Mouse (Mus musculus) kidney, postnatal 14 days (tissue): Measurements from ENCODE around the gene Hps5.
"Not testable (repeated sequence)": the region's sequence is repeated elsewhere in the genome, so short reads cannot be mapped to it uniquely, and the experiment has no call there.

Experiments used
- DNase-seq: peaks from one replicate; pipeline ENCODE4 v3.0.0; 2022; ENCODE audit warnings: mixed read lengths

Hps5 gene

DNA sequence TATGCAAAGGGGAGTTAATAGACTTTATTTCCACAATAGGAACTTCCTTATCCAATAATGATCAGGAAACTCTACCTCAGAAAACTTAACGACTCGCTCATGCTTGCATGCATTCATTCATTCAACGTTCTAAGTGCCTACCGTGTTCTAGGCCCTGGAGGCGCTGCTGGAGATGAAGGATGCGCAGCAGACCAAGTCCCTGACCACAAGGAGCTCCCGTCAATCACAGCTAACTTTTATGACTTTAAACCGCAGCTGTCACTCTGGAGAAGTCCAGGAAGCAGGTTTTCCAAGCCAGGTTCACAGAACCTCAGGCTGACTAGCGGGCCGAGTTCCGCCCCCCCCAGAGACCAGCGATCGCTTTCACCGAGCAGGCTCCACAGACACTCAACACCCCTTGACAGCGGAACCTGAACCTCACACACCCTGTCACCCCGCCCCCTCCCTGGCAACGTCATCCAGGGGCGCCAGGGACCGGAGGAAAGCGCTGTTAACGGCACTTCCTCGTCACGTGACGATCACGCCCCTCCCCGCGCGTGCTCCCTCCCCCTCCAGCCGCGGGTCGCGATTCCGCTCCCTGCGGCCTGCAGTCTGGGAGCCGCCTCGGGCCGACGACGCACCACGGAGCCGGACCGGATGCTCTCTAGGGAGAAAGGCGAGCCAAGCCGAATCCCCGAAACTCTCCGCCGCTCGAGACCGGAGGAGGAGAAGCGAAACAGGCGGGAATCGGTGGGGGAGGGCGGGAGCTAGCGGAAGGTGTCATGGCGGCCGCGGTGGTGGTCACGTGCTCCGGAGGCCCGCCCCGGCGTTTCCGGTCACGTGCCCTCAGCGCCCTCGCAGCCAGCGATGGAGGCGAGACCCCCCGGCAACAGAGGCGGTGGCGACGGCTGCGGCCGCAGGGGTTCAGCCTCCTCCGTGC, at the start of gene Hps5, which contains the start of gene Gtf2h1:
Gene Hps5 (minus strand): TSS at position 778 of the 919 bp plus-strand sequence.
Gene Gtf2h1 (plus strand): TSS at position 817 of the 919 bp plus-strand sequence.
- DNase-seq = peak; percentile 98

DNA sequence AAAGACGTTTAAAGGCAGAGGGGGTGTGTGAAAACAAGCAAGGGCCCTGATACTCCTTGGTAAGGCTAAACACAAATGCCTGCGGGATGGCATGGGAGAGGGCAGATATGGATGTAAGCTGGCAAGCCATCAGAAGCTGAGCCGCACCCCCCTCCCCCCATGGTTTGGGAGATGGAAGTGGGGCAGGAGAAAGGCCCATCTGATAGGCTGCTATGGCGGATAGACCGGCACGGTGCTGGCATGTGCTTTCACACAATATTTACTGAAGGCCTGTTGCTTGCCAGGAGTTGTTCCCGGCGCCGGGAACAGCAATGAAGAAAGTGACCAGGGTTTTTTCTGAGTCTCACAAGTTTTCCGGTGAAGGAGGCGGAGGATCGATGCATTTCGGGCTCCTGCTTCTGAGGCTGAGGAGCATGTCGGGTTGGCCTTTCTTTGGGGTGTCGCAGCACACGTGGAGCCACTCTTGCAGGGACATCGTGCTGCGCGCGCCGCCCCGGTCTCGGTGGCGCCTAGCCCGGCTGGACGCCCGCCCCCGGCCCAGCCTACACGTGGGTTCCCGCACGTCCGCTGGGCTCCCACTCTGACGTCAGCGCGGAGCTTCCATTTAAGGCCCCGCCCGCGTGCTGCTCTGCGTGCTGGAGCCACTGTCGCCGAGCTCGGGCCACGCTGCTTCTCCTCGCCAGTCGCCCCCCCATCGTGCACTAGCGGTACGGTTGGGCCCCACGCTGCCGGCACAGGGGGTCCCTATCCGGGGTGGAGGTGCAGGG, 49.5 kb upstream of the Hps5 start:
- peak; percentile 97 for DNase-seq

DNA sequence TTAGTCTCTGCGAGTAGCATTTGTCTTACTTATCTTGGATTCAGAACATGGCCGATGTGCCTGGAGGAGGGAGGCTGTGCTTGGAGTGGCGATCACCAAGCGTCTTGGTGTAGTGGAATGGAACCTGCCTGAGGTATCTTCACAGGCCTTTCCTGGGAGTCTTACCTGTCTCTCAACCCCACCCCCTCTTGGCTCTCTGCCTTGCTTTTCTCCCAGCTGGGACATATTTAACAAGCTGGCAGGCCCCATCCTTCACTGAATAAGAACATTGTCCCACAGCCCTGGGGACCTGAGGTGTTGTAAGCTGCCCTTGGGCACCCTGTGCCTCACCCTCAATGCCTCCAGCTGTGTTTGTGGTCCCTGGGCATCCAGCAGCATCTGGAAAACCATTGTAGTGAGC, 47.7 kb upstream of the Hps5 start:
- no peak for DNase-seq

DNA sequence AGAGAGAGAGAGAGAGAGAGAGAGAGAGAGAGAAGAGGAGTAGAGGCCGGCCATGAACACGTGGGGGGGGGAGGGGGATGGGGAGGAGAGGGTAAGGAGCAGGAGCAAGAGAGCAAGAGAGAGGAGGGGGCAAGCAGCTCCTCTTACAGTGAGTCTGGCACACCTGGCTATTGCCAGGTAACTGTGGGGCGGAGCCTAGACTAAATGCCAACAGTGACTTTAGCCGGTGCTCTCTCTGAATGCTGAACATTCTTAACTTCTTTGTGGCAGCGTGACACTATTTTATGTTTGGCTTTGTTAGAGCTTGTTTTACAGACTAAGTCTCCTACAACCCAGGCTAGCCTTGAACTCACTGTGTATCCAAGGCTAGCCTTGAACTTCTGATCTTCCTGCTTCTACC, 46.4 kb upstream of the Hps5 start:
- peak; percentile 37 for DNase-seq

DNA sequence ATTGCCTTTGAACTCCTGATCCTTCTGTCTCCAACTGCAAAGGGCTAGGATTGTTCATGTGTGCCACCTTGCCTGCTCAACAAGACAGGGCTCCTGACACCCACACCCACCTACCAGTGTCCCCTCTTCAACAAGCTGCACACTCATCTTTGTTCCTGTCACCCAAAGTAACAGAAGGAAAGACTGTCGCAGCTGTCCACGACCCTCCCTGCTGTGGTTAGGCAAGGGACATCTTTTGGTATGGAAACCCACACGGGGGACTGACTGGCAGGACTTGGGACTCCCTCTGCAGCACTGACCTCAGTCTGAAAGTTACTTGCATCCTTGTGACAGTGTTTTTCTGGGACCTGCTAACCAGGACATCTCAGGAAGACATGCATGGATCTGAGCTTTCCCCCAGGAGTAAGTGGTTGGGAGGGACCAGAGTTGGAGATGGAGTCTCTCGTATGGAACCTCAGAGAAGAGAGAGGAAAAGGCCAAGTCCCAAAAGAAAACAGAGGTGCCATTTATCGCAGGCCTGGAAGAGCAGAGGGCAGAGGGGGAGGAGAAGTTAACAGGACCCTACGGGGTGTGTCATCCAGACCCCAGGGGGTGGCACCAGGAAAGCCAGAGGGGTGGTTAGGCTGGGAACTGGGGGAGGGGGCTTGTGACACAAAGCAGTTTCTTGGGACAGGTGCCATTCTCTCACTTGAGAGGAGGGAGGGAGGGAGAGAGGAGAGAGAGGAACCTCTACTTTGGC, 45.1 kb upstream of the Hps5 start, which contains the start of gene Ldha:
Gene Ldha (plus strand): TSS at position 689 of the 739 bp plus-strand sequence.
- no peak for DNase-seq

DNA sequence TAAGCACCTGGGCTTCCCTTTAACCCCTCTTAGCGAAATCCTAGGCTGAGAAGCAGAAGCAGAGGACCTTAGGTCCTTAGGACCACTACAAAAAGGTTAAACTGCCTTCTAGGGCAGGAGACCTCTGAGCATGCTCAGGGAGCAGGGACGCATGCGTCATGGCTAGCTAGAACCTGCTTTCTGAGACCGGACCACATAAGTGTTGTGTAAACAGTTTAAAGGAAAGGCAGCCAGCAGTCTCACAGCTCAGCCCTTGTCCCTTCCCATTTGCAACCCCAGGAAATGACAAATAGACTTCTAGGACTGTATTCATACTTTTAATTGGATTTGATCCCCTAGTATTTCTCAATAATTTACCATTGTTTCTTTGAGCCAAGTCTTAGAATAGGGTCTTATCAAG, 44.5 kb upstream of the Hps5 start:
- DNase-seq = peak; percentile 34

DNA sequence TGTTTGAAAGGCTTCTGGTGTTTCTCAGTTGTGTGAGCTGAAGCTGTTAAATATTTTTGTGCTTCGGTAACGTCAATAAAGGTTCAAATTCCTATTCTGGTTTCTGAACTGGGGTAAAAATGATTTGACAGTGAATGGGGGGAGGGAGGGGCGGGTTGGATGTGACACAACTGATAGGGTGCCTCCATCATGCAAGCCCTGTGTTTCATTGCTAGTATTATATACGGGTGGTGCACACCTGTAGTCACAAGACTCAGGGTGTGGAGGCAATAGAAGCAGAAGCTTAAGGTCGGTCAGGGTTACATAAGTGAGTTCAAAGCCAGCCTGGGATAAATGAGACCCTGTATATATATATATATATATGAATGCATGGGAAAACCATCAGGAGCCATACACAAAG, 44.0 kb upstream of the Hps5 start:
- DNase-seq = no peak

DNA sequence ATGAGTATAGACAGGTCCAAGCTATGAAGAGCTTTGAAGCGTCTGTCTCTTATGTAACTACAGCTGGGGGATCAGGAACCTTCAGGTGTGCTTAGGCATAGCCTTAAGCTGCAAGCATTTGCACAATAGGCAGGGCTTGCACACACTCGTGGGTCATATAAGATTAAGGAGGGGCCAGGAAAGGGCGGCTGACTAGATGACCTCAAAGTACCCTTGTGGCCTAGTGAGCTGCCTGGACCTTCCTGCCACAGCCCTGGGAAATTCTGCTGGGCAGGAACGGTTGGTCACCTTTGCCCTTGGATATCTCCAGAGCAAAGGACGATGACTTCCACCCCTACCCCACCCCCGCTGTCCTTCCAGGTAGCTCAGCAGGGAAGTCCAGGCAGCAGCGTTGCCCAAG, 43.6 kb upstream of the Hps5 start:
- DNase-seq = peak; percentile 77

DNA sequence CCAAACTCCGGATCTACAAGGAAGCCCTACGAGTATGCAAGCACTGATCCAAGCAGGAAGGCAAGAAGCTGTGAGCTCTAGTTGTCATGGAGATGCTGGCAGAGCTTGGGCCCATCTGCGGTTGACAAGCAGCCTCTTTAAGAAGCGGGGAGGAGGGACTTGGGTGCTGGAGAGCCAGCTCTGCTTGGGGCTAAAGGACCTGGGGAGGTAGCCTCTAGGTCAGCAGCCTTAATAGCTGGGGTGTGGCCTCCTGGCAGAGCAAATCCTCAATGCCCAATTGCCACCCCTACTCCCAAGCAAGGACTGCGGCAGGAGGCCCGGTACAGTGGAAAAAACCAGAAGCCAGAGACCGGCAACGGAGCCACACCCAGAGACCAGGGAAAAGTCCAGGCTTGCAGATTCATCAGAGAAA, 43.0 kb upstream of the Hps5 start:
- DNase-seq = peak; percentile 87

DNA sequence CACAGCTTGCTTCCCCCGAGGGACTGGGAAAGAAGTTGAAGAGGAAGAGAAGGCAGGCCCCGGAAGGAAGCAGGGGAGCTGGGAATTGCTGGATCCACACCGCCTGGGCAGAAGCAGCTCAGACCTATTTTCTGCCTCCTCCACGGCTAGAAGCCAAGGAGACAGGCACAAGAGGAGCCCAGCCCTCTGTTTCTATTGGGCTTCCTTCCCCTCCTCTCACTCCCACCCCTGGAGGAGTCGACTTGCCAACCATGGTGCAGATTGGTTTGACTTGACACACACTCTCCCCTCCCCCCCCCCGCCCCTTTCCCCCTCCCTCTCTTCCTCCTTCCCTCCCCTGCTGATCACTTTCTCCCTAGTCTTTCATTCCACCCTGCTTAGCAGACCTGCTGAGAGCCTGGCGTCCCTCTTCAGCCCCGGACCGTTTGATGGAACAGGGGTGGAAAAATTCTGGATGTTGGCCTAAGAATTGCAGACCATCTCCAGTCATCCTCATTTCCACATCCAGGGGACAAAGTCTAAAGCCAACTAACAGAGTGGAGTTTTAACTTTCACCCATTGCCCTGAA, 42.3 kb upstream of the Hps5 start:
- peak; percentile 67 for DNase-seq

DNA sequence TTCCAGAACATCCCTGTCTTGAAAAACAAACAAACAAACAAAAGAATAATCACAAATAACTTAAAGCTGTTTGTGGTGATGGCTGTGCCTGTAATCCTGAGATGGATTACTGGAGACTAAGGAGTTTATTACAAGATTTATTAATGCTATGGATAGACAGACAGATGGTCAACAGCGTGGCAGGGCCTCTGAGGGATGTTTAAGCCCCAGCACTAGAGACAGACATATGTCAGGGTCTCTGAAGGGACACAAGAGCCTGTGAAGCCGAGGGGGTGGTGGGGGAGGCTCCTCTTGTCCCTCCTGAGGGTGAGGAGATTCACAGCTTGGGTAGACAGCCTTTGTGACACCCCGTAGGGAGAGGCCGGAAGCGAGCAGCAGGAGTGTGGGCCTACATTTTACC, 41.2 kb upstream of the Hps5 start:
- DNase-seq = no peak

DNA sequence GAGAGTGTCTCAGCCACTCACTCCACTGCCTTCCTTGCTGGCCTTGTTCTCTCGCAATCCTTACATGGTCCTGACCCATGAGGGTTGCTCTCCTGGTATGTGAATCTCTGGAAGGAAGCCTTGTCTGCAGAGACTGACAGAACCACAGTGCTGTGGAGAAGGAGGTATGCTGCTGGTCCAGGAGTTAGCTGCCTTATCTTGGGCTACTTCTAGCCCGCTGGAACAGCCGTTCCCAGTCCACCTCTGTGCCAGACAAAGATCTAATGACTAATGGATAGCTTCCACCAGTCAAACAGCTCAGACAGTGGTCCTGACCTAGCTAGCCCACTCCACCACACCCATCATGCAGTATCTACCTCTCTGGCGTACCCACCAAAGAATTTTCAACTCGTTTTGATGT, 40.5 kb upstream of the Hps5 start:
- no peak for DNase-seq

DNA sequence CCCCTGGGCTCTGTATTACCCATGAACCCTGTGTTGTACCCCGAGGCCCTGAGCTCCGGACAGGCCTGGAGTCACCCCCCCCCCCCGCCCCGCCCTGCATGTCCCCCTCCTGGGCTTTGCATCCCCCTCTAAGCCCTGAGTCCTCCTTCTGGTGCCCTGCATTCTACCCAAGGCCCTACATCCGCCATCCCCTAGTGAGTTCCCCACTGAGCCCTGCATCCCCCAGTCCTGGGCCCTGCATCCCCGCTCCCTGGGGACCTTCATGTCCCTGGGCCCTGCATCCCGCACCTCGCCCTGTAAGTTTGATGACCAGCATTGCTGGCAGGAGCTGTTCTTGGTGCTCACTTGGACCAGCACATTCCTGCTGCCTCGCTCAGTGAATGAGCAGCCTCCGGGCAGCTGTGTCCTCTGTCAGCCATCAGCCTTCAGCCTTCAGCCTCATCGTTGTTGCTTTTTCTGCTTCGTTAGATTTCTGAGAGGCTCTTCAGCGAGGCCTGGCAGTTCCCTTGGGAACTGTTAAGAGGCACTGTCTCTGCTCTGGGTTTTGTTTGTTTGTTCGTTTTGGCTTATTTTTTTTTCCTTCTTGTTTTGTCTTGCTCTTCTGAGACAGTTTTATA, 39.2 kb upstream of the Hps5 start:
- DNase-seq = peak; percentile 48

DNA sequence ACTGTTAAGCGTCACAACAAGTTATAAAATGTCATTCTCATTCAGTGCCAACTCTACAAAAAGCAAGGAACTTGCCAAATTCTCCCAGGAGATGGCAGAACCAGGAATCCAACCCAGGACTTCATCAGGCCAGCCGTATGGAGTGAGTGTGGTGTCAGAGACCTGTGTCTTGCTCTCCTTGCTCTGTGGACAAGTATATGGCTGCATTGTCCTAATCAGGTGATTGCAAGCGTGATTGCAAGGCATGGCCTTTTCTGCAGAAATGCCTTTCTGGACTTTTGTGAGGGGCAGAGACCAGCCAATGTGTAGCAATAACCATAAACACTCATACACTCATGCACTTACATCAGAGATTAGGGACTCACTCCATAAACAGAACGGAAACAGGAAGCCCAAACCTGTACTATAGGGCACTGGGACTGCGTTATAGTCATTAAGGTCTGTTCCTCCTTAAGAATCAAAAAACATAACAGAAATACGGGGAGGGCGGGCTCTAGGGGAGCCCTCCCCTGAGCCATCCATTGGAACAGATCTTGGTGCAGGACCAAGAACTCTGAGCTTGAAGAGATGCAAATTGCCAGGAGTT, 37.9 kb upstream of the Hps5 start:
- DNase-seq = no peak

DNA sequence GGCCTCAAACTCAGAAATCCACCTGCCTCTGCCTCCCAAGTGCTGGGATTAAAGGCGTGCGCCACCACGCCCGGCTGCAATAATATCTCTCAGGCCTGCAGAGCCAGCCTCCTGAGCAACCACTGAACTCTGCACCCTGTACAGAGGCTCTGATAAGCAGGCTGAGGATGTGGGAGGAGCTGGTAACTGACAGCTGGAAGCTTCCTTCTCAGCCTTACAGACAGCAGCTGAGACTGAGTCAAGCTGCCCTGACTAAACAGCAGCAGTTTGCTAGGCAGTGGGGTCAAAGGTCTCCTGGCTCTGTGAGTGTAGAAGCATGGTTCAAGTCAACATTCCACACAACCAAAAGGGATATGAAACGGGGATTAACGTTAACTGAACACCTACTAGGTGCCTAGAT, 37.4 kb upstream of the Hps5 start:
- peak; percentile 88 for DNase-seq

DNA sequence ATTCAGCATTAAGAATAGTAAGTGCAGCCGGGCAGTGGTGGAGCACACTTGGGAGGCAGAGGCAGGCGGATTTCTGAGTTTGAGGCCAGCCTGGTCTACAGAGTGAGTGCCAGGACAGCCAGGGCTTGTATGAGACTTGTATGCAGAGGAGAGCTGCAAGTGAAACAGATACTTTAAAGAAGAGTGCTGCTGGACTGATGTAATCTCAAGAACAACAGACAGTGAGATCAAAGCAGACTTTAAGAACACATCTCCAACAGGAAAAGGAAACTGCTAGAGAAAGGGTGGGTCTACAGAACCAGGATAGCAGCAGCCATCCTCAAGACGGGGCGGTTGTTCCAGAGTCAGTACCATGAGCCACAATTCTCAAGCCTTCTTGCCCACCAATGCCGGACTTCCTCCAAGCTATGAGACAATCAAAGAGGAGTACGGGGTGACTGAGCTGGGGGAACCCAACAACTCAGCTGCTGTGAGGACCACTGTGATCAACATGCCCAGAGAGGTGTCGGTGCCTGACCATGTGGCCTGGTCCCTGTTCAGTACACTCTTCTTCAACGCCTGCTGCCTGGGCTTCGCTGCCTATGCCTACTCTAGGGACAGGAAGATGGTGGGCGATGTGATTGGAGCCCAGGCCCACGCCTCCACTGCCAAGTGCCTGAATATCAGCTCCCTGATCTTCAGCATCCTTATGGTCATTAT, 36.4 kb upstream of the Hps5 start:
- DNase-seq = not testable (repeated sequence)

DNA sequence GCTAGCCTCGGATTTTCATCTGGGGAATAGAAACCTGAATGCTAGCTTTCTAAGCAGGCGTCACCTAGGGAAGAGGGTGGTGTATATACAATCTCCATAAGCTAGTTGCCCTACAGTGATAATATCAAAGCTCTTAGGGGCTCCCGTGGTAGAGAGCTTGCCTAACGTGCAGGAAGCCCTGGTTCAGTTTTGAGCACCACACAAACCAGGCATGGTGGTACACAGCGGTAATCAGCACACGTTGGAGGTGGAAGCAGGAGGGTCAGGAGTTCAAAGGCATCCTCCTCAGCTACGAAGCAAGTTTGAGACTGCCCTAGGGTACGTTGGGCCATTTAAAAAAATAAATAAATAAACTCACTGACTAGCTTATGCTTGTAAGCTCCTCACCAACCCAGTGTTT, 35.8 kb upstream of the Hps5 start:
- no peak for DNase-seq

DNA sequence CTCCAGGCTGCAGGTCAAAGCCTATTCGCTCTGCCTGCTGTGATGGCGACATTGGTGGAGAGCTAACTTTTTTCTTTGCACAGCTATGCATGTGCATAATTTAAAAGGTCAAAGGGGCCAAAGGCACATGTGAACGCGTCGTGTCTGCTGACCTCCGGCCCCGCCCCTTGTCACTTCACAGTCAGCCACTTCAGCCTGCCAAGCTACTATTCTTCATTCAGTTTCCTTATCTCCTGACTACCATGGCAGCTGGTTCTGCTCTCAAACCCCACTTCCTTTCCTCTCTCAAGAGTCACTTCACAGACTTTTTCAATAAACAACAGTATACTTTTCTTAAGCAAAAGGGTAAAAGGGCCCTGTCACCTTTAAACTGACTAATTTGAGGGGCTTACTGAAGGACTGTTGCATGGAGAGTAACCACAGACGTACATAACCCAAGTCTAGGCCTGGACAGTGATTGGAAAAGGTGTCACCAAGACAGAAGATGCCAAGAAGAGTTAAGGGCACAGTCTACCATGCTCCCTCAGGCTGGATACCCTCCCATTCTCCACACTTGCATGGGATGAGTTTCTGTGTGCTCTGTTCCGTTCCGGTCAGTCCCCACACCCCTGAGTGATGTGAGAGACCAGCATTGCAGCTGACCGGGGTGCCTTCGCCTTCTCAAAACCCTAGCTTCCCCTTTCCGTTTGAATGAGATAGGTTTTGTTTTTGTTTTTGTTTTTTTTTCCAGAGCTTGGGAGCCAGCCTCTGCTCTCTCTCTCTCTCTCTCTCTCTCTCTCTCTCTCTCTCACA, 35.1 kb upstream of the Hps5 start:
- DNase-seq = peak; percentile 51

DNA sequence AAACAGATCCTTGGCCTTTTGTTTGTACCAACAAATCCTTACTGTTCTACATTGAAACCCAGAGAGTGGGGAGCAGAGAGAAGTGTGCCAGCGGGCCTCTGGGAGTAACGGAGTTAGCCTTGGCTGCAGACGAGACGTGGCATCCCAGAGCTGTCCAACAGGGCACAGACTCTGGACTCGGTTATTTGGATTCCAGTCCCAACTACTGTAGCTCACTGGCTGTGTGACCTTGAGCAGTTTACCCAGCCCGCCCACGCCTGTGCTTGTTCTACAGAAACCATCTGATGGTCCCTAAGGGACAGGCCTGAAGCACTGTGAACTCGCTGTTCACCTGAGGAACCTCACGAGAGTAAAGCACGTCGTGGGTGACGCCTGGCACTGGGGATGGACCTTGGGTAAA, 34.0 kb upstream of the Hps5 start:
- no peak for DNase-seq

DNA sequence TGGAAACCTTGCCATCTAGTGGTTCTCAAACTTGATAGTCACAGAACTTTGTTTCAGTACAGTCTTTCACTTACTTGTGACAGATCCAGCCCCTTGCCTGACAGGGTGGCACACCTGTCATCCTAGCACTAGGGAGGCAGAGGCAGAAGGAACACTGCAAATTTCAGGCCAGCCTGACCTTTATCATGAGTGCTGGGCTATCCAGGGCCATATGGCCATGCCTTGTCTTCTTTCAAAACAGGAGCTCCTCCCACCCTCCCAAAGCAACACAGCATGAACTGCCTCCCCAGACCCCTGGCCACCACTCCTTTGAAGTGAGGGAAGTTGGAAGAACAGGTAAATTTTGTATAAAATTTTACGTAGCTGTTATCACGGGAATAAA, 31.9 kb upstream of the Hps5 start:
- no peak for DNase-seq
